Mouse (Mus musculus): ENCODE measurements around the gene Grsf1. TPM values are rescaled to one million over a fixed set of nuclear protein-coding genes. Genes with fewer than 3 reads are reported as not detected.

Gene Grsf1
- polyA plus RNA-seq (2017; shearing (Covaris generic)): 54.3 TPM

DNA sequence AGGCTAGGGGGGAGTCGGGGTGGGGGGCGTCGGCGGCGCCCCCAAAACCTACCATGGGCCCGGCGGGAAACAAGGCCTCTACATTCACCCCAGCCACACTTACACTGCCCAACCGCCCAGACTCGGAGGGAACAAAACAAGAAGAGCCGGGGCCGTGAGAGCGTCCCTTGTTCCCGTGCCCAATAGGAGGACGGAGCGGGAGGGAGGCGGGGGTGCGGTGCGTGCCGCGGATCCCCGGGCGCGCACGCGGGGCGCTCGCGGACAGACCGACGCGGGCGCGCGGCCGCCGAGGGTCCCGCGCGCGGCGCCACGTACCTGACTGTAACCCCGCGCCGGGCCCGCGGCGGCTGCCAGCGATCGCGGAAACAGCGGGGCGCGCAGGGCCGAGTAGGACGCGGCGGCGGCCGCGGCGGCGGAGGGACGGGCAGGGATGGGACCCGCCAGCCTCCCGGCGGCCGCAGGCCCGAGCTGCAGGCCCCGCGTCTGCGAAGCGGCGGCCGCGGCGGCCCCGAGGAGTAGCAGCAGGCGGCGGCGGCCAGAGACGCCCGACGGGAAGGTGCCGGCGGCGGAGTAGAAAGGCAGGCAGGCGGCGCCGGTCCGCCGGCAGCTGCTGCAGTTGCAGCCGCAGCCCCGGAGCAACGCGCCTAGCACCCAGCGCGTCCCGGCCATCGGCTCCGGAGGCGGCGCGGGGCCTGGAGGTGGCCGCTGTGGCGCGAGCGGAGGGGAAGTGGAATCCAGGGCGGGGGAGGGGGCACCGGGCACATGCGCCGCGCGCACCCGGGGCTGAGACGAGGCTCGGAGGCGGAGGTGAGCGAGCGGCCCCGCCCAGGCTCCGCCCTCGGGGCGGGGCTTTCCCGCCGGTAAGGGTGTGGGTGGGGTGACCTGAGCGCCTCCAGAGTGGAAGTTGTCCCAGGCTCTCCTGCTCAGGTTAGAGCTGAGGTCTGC, at the start of gene Grsf1:
TSS of gene Grsf1 (minus strand) at position 729 of the 945 bp plus-strand sequence.

DNA sequence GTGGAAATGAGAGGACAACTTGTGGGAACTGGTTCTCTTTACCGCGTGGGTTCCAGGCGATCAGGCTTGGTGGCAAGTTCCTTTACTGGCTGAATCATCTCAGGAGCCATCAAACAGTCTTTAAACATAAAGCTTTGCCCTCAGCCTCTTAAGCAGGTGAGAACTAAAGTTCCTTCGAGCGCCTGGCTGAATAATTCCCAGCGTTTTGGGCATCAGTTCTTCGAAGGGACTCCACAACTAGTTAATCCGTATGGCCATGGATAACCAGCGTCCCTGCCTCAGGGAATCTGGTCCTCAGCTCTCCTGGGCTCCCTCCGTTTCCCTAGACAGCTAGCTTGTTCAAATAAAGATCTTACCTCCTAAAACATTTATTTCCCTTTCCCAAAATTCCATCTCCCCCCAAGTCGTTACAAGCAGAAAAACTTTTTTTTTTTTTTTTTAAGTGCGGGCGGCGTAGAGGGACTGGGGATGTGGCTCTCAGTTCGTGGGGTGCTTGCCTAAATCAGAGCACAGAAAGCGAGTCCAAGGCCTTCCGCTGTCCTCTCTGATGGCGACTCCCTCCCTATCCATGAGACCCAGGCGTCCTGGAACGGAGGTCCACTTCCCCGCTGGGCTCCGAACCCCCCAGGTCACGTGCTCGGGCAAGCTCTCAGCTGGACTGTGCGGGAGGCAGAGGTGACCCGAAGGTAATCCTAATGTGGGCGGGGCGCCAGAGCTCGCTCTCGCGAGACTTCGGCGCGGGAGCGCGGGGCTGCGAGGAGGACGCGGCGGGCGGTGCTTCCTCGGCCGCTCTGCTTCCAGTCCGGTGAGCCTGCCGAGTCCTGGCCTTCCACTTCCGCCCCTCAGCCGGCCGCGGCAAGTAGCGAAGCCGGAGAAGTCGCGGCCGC, 44.4 kb upstream of the Grsf1 start, which contains the start of gene Mob1b:
TSS of gene Mob1b (plus strand) at position 740 of the 887 bp plus-strand sequence.

Other genes with a start within 250 kb of the Grsf1 start
- not detected for gene Ambn, start 220.2 kb downstream of the Grsf1 start, polyA plus RNA-seq (2017; shearing (Covaris generic))
- gene Enam, start 188.2 kb downstream of the Grsf1 start, polyA plus RNA-seq (2017; shearing (Covaris generic)): not detected
- 1.2 TPM for gene Jchain, start 148.3 kb downstream of the Grsf1 start, polyA plus RNA-seq (2017; shearing (Covaris generic))
- gene Utp3, start 121.7 kb downstream of the Grsf1 start, polyA plus RNA-seq (2017; shearing (Covaris generic)): 96.1 TPM
- 10.1 TPM for gene Rufy3, start 111.1 kb downstream of the Grsf1 start, polyA plus RNA-seq (2017; shearing (Covaris generic))
- 11.5 TPM for gene Mob1b, start 44.7 kb upstream of the Grsf1 start, polyA plus RNA-seq (2017; shearing (Covaris generic))
- 62.5 TPM for gene Dck, start 88.8 kb upstream of the Grsf1 start, polyA plus RNA-seq (2017; shearing (Covaris generic))
- gene Slc4a4, start 210.6 kb upstream of the Grsf1 start, polyA plus RNA-seq (2017; shearing (Covaris generic)): not detected

Measured in CD4-positive, CD25-positive, alpha-beta regulatory T cell (primary cell).